23 mouse cellular contexts compared by ENCODE assay signal in genomic region chr6:93433446-93433845, GRCm38 (mm10).
A peak's percentile ranks its signal among the peaks of the same experiment; 100 is the strongest.
DNase-seq lines count a peak whose midpoint lies in the region; ATAC-seq and TF ChIP-seq lines count a peak whose summit lies in the region.
"Had no signal": no experiment of that assay in that cellular context is flagged by ENCODE, and none has a peak within 500 bp of the region (broad histone marks: within the 10 kb centered on the region; RNA-seq: fewer than 3 reads in every experiment).

No protein-coding gene starts in this region.

- H3K4me1 ChIP-seq in forebrain, embryonic 13.5 days, result peaks cover 13% of the 10 kb centered on the region
- H3K4me1 ChIP-seq in forebrain, embryonic 16.5 days (replicated peaks; ENCODE audit: control insufficient read depth, insufficient read depth, low read length), result no peaks in the 10 kb centered on the region
- H3K4me1 ChIP-seq in forebrain, embryonic 14.5 days (ENCODE audit: control insufficient read depth, insufficient read depth, low read length), result no peaks in the 10 kb centered on the region; the same call in 1 of the 2 replicates
- peaks cover 7% of the 10 kb centered on the region; the same call in 1 of the 2 replicates for H3K4me1 ChIP-seq in forebrain, embryonic 15.5 days

- ATAC-seq in forebrain, embryonic 13.5 days, result peak; percentile 13; the same call in 1 of the 2 replicates
- ATAC-seq in forebrain, embryonic 16.5 days, result no peak
- ATAC-seq in forebrain, embryonic 14.5 days, result peak; percentile 44; the same call in 1 of the 2 replicates
- no peak for ATAC-seq in forebrain, embryonic 15.5 days (replicated peaks)
- ATAC-seq: activated CD4-positive, CD25-positive, alpha-beta regulatory T cell, adult 4 months; CD4-positive, CD25-positive, alpha-beta regulatory T cell, adult 4 months; Patski had no signal

- peaks cover 4% of the 10 kb centered on the region; the same call in 1 of the 2 replicates for H3K9me3 ChIP-seq in forebrain, embryonic 13.5 days (replicated peaks)
- H3K9me3 ChIP-seq in forebrain, embryonic 16.5 days (ENCODE audit: control insufficient read depth, low read length), result no peaks in the 10 kb centered on the region
- no peaks in the 10 kb centered on the region for H3K9me3 ChIP-seq in forebrain, embryonic 14.5 days (replicated peaks; ENCODE audit: control insufficient read depth, low read length)
- no peaks in the 10 kb centered on the region for H3K9me3 ChIP-seq in forebrain, embryonic 15.5 days
- H3K9me3 ChIP-seq: G1E had no signal

- DNase-seq in forebrain, embryonic 14.5 days (ENCODE audit: low spot score), result peak; percentile 66
- peak; percentile 21 for DNase-seq in heart, adult 11 months
- no peak for DNase-seq in heart, adult 9 months (ENCODE audit: low spot score in 2 of 2)
- peak; percentile 83 for DNase-seq in brain, embryonic 14.5 days (ENCODE audit: low read depth)
- no peak for DNase-seq in embryo, embryonic 10 days (ENCODE audit: low spot score)
- DNase-seq: adrenal gland, adult 2 months; adrenal gland, adult 8-10 months; adrenal gland, postnatal 10 days; adrenal gland, postnatal 14 days; adrenal gland, postnatal 25 days; adrenal gland, postnatal 36 days; B cell, adult 2 months; cerebellum, adult 11 months; cerebellum, adult 11-12 months; cerebellum, adult 18-20 months had no signal

- no peaks in the 10 kb centered on the region for H3K36me3 ChIP-seq in forebrain, embryonic 13.5 days (ENCODE audit: poor library complexity, severe bottlenecking)
- no peaks in the 10 kb centered on the region for H3K36me3 ChIP-seq in forebrain, embryonic 16.5 days (ENCODE audit: control insufficient read depth, insufficient read depth)
- no peaks in the 10 kb centered on the region for H3K36me3 ChIP-seq in forebrain, embryonic 14.5 days (ENCODE audit: control insufficient read depth, insufficient read depth, low read length)
- H3K36me3 ChIP-seq in forebrain, embryonic 15.5 days, result no peaks in the 10 kb centered on the region
- H3K36me3 ChIP-seq: G1E had no signal

- H3K4me3 ChIP-seq in forebrain, embryonic 13.5 days, result no peak overlapping the region
- no peak overlapping the region for H3K4me3 ChIP-seq in forebrain, embryonic 16.5 days (replicated peaks; ENCODE audit: low read length)
- no peak overlapping the region for H3K4me3 ChIP-seq in forebrain, embryonic 14.5 days (ENCODE audit: low read depth, low read length)
- H3K4me3 ChIP-seq in forebrain, embryonic 15.5 days, result no peak overlapping the region

- H3K4me2 ChIP-seq in forebrain, embryonic 13.5 days, result no peak overlapping the region
- H3K4me2 ChIP-seq in forebrain, embryonic 16.5 days (ENCODE audit: low read length), result no peak overlapping the region
- no peak overlapping the region for H3K4me2 ChIP-seq in forebrain, embryonic 14.5 days (ENCODE audit: low read length)
- no peak overlapping the region for H3K4me2 ChIP-seq in forebrain, embryonic 15.5 days (replicated peaks)

- WGBS in forebrain, embryonic 13.5 days, result 34% methylated on average over 1 of the region's 1 CpGs
- WGBS in forebrain, embryonic 16.5 days, result 44% methylated on average over 1 of the region's 1 CpGs
- 31% methylated on average over 1 of the region's 1 CpGs for WGBS in forebrain, embryonic 14.5 days
- 26% methylated on average over 1 of the region's 1 CpGs for WGBS in forebrain, embryonic 15.5 days

- H3K9ac ChIP-seq in forebrain, embryonic 13.5 days, result no peak overlapping the region
- no peak overlapping the region for H3K9ac ChIP-seq in forebrain, embryonic 16.5 days (replicated peaks; ENCODE audit: low read depth, low read length)
- H3K9ac ChIP-seq in forebrain, embryonic 14.5 days (ENCODE audit: low read length), result no peak overlapping the region
- no peak overlapping the region for H3K9ac ChIP-seq in forebrain, embryonic 15.5 days (replicated peaks)

- no peak overlapping the region for H3K27ac ChIP-seq in forebrain, embryonic 13.5 days
- H3K27ac ChIP-seq in forebrain, embryonic 16.5 days (ENCODE audit: low read length), result no peak overlapping the region
- H3K27ac ChIP-seq in forebrain, embryonic 14.5 days (ENCODE audit: low read depth, low read length), result no peak overlapping the region; the same call in 1 of the 2 replicates
- no peak overlapping the region for H3K27ac ChIP-seq in forebrain, embryonic 15.5 days (replicated peaks)

- no peak for TF ChIP-seq POLR2A in brain, embryonic 14.5 days (IDR thresholded peaks at IDR 0.05; ENCODE audit: borderline replicate concordance, extremely low read depth, insufficient read depth, insufficient read length, poor library complexity, severe bottlenecking)

- H3K27me3 ChIP-seq in forebrain, embryonic 13.5 days, result no peaks in the 10 kb centered on the region
- H3K27me3 ChIP-seq in forebrain, embryonic 16.5 days (replicated peaks; ENCODE audit: control insufficient read depth, insufficient read depth, low read length), result no peaks in the 10 kb centered on the region
- H3K27me3 ChIP-seq in forebrain, embryonic 14.5 days (replicated peaks; ENCODE audit: control insufficient read depth, insufficient read depth, low read length), result no peaks in the 10 kb centered on the region
- no peaks in the 10 kb centered on the region for H3K27me3 ChIP-seq in forebrain, embryonic 15.5 days
- H3K27me3 ChIP-seq: CH12.LX had no signal

- TF ChIP-seq CTCF in brain, embryonic 14.5 days (IDR thresholded peaks at IDR 0.05; ENCODE audit: borderline replicate concordance, extremely low read depth, insufficient read depth, insufficient read length), result no peak

Comparison
In these comparisons a context has a peak if more than half of its experiments do, and no peak if none do; other contexts are left out.
1. ATAC-seq: peak in forebrain, embryonic 13.5 days (single experiment) and forebrain, embryonic 14.5 days (single experiment); none in forebrain, embryonic 16.5 days (single experiment) and forebrain, embryonic 15.5 days (single experiment).
2. DNase-seq: peak in forebrain, embryonic 14.5 days (single experiment), heart, adult 11 months (single experiment) and brain, embryonic 14.5 days (single experiment); none in heart, adult 9 months (0 of 2) and embryo, embryonic 10 days (single experiment).